Mouse (Mus musculus) cerebellum, postnatal 25 days (tissue): ENCODE results near the gene Iqschfp.
A peak's percentile ranks its signal among the peaks of the same experiment; 100 is the strongest.
"Not testable (repeated sequence)": the region's sequence is repeated elsewhere in the genome, so short reads cannot be mapped to it uniquely, and the experiment has no call there.

Experiments used
- DNase-seq, 2 experiments: peaks; one replicate each; pipeline ENCODE4 v3.0.0; 2021; ENCODE audit warnings: mixed read lengths in 2 of 2

Gene Iqschfp

GRCm38 (mm10) chr3:68077406-68077805 is 185.4 kb downstream of the Iqschfp start:
- DNase-seq: no peak

GRCm38 (mm10) chr3:68085024-68085423 is 193.0 kb downstream of the Iqschfp start:
- no peak for DNase-seq

- DNase-seq: no peak
These were observed 200.1 kb downstream of the Iqschfp start for GRCm38 (mm10) chr3:68092108-68092507.

- no peak for DNase-seq
These were observed 204.8 kb downstream of the Iqschfp start for GRCm38 (mm10) chr3:68096724-68097431.

- not testable (repeated sequence) for DNase-seq
These were observed 207.5 kb downstream of the Iqschfp start for GRCm38 (mm10) chr3:68099561-68099960.

GRCm38 (mm10) chr3:68101343-68101742 is 209.3 kb downstream of the Iqschfp start:
- DNase-seq: peak; percentile 7 to 30

- DNase-seq: no peak
These were observed 213.2 kb downstream of the Iqschfp start for GRCm38 (mm10) chr3:68105081-68105685.

- DNase-seq: no peak
These were observed 229.3 kb downstream of the Iqschfp start for GRCm38 (mm10) chr3:68121338-68121737.

- no peak for DNase-seq
These were observed 234.3 kb downstream of the Iqschfp start for GRCm38 (mm10) chr3:68126284-68126856.

GRCm38 (mm10) chr3:68130386-68130785 is 238.4 kb downstream of the Iqschfp start:
- no peak for DNase-seq

GRCm38 (mm10) chr3:68138833-68139627 is 247.0 kb downstream of the Iqschfp start:
- DNase-seq: no peak

GRCm38 (mm10) chr3:68150688-68151087 is 258.7 kb downstream of the Iqschfp start:
- no peak for DNase-seq

GRCm38 (mm10) chr3:68160175-68160574 is 268.1 kb downstream of the Iqschfp start:
- no peak for DNase-seq

GRCm38 (mm10) chr3:68160760-68161159 is 268.7 kb downstream of the Iqschfp start:
- DNase-seq: no peak

GRCm38 (mm10) chr3:68178248-68178647 is 286.2 kb downstream of the Iqschfp start:
- no peak for DNase-seq

GRCm38 (mm10) chr3:68187471-68187870 is 295.4 kb downstream of the Iqschfp start:
- peak in 1 of 2 experiments; percentile 13 for DNase-seq

GRCm38 (mm10) chr3:68189100-68189499 is 297.1 kb downstream of the Iqschfp start:
- no peak for DNase-seq

- no peak for DNase-seq
These were observed 304.9 kb downstream of the Iqschfp start for GRCm38 (mm10) chr3:68196933-68197332.

- peak in 1 of 2 experiments; percentile 13 for DNase-seq
These were observed 309.2 kb downstream of the Iqschfp start for GRCm38 (mm10) chr3:68201214-68201613.

- DNase-seq: no peak
These were observed 310.3 kb downstream of the Iqschfp start for GRCm38 (mm10) chr3:68202162-68202902.

- no peak for DNase-seq
These were observed 312.0 kb downstream of the Iqschfp start for GRCm38 (mm10) chr3:68203934-68204467.

GRCm38 (mm10) chr3:68210422-68210821 is 318.4 kb downstream of the Iqschfp start:
- no peak for DNase-seq
